Mouse (Mus musculus): Measurements from ENCODE around the gene Zglp1.

GRCm38 (mm10) chr9:21029291-21030054, 37.4 kb downstream of the Zglp1 start, which contains the start of gene Icam4:
- TF ChIP-seq ZNF384 (IDR thresholded peaks at IDR 0.05; ENCODE audit: low read depth, low read length), result no peak
- TF ChIP-seq ZC3H11A (IDR thresholded peaks at IDR 0.05; ENCODE audit: borderline replicate concordance, low read depth, low read length), result no peak
- TF ChIP-seq HCFC1 (IDR thresholded peaks at IDR 0.05; ENCODE audit: borderline replicate concordance, insufficient read depth, low read length), result no peak
- no peak for TF ChIP-seq MAFK (IDR thresholded peaks at IDR 0.05; ENCODE audit: insufficient read depth, low read depth, low read length)
- TF ChIP-seq CHD2 (IDR thresholded peaks at IDR 0.05; ENCODE audit: low read depth, low read length), result no peak
